Mouse (Mus musculus) cerebellum, adult 2 months (tissue): ENCODE measurements around the gene Gsdme.

Experiments
- CTCF ChIP-seq: fragments of 200-500 bp; IDR thresholded peaks from 2 replicates; pipeline ENCODE4 v1.5.1; 2011; ENCODE audit warnings: low read depth, mild to moderate bottlenecking, control low read depth, low read length, moderate library complexity, borderline replicate concordance; ENCODE audit not compliant: insufficient read depth
- POLR2A ChIP-seq: fragments of 200-500 bp; IDR thresholded peaks from 2 replicates; pipeline ENCODE4 v1.6.1; 2011; ENCODE audit warnings: low read length, control low read depth, borderline replicate concordance; ENCODE audit not compliant: insufficient read depth

DNA sequence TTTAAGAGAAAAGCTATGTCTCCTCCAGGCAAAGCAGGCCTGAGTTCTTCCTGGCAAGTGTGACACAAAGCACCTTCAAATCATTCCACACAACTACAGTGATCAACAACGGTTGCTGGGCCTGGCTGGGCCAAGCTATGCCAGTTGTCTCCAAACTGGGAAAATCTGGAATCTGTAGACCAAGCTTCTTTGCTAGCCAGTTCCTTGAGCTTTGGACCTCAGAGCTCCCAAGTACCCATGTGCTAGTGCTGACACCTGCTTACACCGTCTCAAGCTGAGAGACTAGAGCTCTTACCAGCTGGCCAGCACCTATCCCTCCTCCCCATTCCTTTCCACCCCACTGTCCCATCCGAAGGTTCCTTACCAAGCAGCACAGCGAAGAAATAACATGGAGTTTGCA is 47.7 kb downstream of the Gsdme start:
- TF ChIP-seq POLR2A = no peak
- no peak for TF ChIP-seq CTCF
